Mouse (Mus musculus): ENCODE data around the gene S100a2. TPM values are rescaled to one million over a fixed set of nuclear protein-coding genes. Genes with fewer than 3 reads are reported as not detected.

Gene S100a2
- polyA plus RNA-seq, 2 experiments = not detected

DNA sequence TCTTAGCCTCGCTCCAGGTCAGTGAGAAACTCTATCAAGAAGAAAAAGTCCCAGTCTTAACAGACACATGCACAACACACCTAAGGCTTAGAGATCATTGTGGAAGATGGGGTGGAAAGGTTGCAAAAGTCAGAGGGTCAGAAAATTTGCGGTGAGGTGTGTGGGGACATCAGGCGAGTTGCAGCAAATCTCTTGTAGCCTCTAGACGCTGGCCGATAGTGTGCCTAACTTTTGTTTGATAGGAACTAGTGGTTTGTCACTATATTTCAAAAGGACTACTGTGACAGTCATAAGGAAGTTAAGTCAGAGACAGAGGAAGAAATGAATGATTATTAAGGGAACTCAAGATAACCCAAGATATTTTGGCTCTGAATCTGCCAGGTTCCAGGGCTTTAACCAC, 37.3 kb downstream of the S100a2 start:
- Histone ChIP-seq H3K9me3 (ENCODE audit: control insufficient read depth, low read length) (no peaks in the 10 kb centered on the region), H3K4me1 (replicated peaks; ENCODE audit: control insufficient read depth in 2 of 2, insufficient read depth in 2 of 2, low read length in 1 of 2) (no peaks in the 10 kb centered on the region), H3K27ac (no peak overlapping the region), H3K27me3 (ENCODE audit: control insufficient read depth, insufficient read depth, low read length) (no peaks in the 10 kb centered on the region), H3K4me3 (ENCODE audit: insufficient read depth in 1 of 2, low read depth in 2 of 2, low read length in 2 of 2) (no peak overlapping the region), H3K4me2 (ENCODE audit: low read depth) (no peak overlapping the region), H3K9ac (replicated peaks) (no peak overlapping the region), H3K36me3 (replicated peaks; ENCODE audit: control insufficient read depth, insufficient read depth, low read depth) (no peaks in the 10 kb centered on the region)
- WGBS (ENCODE audit: insufficient replicate concordance) = 51% methylated on average over 5 of the region's 5 CpGs
- ATAC-seq (ENCODE audit: insufficient read depth) (no peak), DNase-seq (ENCODE audit: low read depth in 3 of 3, low spot score in 3 of 3) (no peak)
- no peak for TF ChIP-seq EP300 (IDR thresholded peaks at IDR 0.05; ENCODE audit: low read depth)
- no peak for TF ChIP-seq CTCF (IDR thresholded peaks at IDR 0.05; ENCODE audit: low read depth)

DNA sequence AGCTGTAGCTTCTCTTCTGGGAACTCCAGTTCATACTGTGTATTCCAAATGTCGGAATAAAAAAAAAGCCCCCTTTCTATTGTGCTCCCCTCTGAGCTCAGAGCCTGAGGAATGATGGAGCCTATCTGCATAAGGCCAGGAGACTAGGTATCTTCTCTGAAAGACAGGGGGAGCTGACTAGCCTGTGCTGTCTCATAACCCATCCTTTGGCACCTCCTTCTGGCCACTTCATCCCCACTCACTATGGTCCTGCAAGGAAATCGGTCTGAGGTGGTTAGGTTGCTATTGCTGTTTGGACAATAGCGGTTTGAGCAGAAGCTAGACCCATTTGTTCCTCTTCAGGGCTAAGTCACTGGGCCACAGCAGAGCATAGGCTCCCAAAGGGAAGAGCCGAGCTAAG, 37.8 kb downstream of the S100a2 start:
- H3K27ac ChIP-seq = no peak overlapping the region
- no peak overlapping the region for H3K4me3 ChIP-seq (ENCODE audit: insufficient read depth in 1 of 2, low read depth in 2 of 2, low read length in 2 of 2)
- H3K27me3 ChIP-seq (ENCODE audit: control insufficient read depth, insufficient read depth, low read length) = no peaks in the 10 kb centered on the region
- ATAC-seq (ENCODE audit: insufficient read depth) (no peak), DNase-seq (ENCODE audit: low read depth in 3 of 3, low spot score in 3 of 3) (no peak)
- H3K36me3 ChIP-seq (replicated peaks; ENCODE audit: control insufficient read depth, insufficient read depth, low read depth) = no peaks in the 10 kb centered on the region
- no peak overlapping the region for H3K4me2 ChIP-seq (ENCODE audit: low read depth)
- 35% methylated on average over 4 of the region's 4 CpGs for WGBS (ENCODE audit: insufficient replicate concordance)
- no peaks in the 10 kb centered on the region for H3K4me1 ChIP-seq (replicated peaks; ENCODE audit: control insufficient read depth in 2 of 2, insufficient read depth in 2 of 2, low read length in 1 of 2)
- no peak for TF ChIP-seq EP300 (IDR thresholded peaks at IDR 0.05; ENCODE audit: low read depth)
- peak; percentile 55 for TF ChIP-seq CTCF (IDR thresholded peaks at IDR 0.05; ENCODE audit: low read depth)
- no peak overlapping the region for H3K9ac ChIP-seq (replicated peaks)
- H3K9me3 ChIP-seq (ENCODE audit: control insufficient read depth, low read length) = no peaks in the 10 kb centered on the region

DNA sequence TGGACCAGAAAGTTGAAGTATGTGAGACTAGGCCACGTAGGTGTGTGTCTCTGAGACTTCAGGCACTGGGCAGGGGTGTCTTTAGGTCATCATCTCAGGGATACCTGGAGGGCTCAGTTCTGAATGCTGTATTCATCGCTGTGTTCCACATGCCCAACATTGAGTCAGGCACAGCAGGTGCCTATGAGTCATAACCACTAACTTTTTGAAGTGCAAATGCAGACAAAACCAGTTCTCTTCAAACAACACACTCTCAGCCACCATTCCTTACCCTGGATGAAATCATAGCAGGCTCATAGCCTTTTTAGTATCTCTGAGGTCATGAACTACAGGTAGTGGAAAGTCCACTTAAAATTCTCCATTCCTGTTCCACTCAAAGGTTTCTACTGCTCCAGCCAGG, 39.3 kb downstream of the S100a2 start:
- Histone ChIP-seq H3K36me3 (replicated peaks; ENCODE audit: control insufficient read depth, insufficient read depth, low read depth) (no peaks in the 10 kb centered on the region), H3K4me1 (replicated peaks; ENCODE audit: control insufficient read depth in 2 of 2, insufficient read depth in 2 of 2, low read length in 1 of 2) (no peaks in the 10 kb centered on the region), H3K9ac (replicated peaks) (no peak overlapping the region), H3K9me3 (ENCODE audit: control insufficient read depth, low read length) (no peaks in the 10 kb centered on the region), H3K4me3 (ENCODE audit: insufficient read depth in 1 of 2, low read depth in 2 of 2, low read length in 2 of 2) (no peak overlapping the region), H3K4me2 (ENCODE audit: low read depth) (no peak overlapping the region), H3K27ac (no peak overlapping the region), H3K27me3 (ENCODE audit: control insufficient read depth, insufficient read depth, low read length) (no peaks in the 10 kb centered on the region)
- DNase-seq (ENCODE audit: low read depth in 3 of 3, low spot score in 3 of 3) (no peak), ATAC-seq (ENCODE audit: insufficient read depth) (no peak)
- TF ChIP-seq CTCF (IDR thresholded peaks at IDR 0.05; ENCODE audit: low read depth) (no peak), EP300 (IDR thresholded peaks at IDR 0.05; ENCODE audit: low read depth) (no peak)
- 49% methylated on average over 2 of the region's 2 CpGs for WGBS (ENCODE audit: insufficient replicate concordance)

DNA sequence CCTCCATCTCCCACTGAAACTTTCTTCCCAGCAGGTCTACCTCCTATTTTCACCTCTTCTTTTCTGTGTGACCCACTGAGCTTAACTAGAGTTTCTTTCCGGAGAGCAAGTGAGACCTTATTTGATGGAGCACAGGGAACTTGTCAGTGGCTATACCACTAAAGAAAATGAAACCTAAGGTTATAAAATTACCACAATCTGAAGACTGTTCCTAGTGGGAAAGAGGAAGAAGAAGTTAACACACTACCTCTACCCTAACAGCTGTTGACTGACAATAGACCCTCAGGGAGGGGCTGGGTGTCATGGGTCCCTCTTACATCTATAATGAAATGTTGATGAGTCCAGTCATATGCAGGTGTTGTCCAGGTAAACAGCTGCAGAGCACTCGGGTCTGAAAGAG, 41.9 kb downstream of the S100a2 start:
- TF ChIP-seq CTCF (IDR thresholded peaks at IDR 0.05; ENCODE audit: low read depth) (no peak), EP300 (IDR thresholded peaks at IDR 0.05; ENCODE audit: low read depth) (no peak)
- no peaks in the 10 kb centered on the region for H3K36me3 ChIP-seq (replicated peaks; ENCODE audit: control insufficient read depth, insufficient read depth, low read depth)
- H3K27me3 ChIP-seq (ENCODE audit: control insufficient read depth, insufficient read depth, low read length) = no peaks in the 10 kb centered on the region
- no peak overlapping the region for H3K4me3 ChIP-seq (ENCODE audit: insufficient read depth in 1 of 2, low read depth in 2 of 2, low read length in 2 of 2)
- no peak overlapping the region for H3K9ac ChIP-seq (replicated peaks)
- H3K4me1 ChIP-seq (replicated peaks; ENCODE audit: control insufficient read depth in 2 of 2, insufficient read depth in 2 of 2, low read length in 1 of 2) = no peaks in the 10 kb centered on the region
- ATAC-seq (ENCODE audit: insufficient read depth) (no peak), DNase-seq (ENCODE audit: low read depth in 3 of 3, low spot score in 3 of 3) (no peak)
- WGBS (ENCODE audit: insufficient replicate concordance) = 31% methylated on average over 2 of the region's 2 CpGs
- H3K27ac ChIP-seq = no peak overlapping the region
- H3K9me3 ChIP-seq (ENCODE audit: control insufficient read depth, low read length) = no peaks in the 10 kb centered on the region
- H3K4me2 ChIP-seq (ENCODE audit: low read depth) = no peak overlapping the region

DNA sequence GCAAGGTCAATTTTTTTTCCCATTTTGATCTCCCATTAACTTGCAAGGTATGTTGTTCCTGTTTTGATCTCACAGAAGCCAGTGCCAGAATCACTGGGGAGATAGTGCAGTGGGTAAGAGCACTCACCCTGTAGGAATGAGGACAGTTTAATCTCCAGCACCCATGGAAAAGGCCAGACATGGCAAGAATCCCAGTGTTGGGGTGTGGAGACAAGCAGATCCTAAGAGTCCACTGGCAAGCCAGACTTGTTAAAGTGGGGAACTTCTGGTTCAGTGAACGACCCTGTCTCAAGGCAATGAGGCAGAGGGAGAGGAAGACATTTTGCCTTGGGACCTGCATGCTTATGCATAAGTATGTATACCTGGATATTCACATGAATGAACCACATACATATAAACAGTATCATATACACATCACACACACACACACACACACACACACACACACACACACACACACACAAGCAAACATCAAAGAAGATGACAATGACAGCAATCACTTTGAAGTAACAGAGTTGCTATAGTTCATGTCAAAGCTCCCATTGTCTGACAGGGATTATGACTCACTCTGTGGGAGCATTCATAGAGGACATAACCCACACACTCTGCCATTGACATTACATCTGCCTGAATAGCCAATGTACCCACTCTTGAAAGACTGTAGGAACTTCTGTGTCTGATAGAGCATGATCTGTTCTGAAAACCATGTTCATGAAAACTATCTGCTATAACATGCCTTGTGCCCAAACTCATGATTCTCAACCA, 48.6 kb downstream of the S100a2 start:
- H3K36me3 ChIP-seq (replicated peaks; ENCODE audit: control insufficient read depth, insufficient read depth, low read depth) = no peaks in the 10 kb centered on the region
- no peak overlapping the region for H3K4me3 ChIP-seq (ENCODE audit: insufficient read depth in 1 of 2, low read depth in 2 of 2, low read length in 2 of 2)
- H3K9ac ChIP-seq (replicated peaks) = no peak overlapping the region
- no peak for DNase-seq (ENCODE audit: low read depth in 3 of 3, low spot score in 3 of 3)
- H3K4me1 ChIP-seq (replicated peaks; ENCODE audit: control insufficient read depth in 2 of 2, insufficient read depth in 2 of 2, low read length in 1 of 2) = no peaks in the 10 kb centered on the region
- H3K27ac ChIP-seq = no peak overlapping the region
- H3K9me3 ChIP-seq (ENCODE audit: control insufficient read depth, low read length) = no peaks in the 10 kb centered on the region
- H3K4me2 ChIP-seq (ENCODE audit: low read depth) = no peak overlapping the region
- ATAC-seq (ENCODE audit: insufficient read depth) = no peak
- TF ChIP-seq CTCF (IDR thresholded peaks at IDR 0.05; ENCODE audit: low read depth) (no peak), EP300 (IDR thresholded peaks at IDR 0.05; ENCODE audit: low read depth) (no peak)
- 38% methylated on average over 1 of the region's 1 CpGs for WGBS (ENCODE audit: insufficient replicate concordance)
- H3K27me3 ChIP-seq (ENCODE audit: control insufficient read depth, insufficient read depth, low read length) = no peaks in the 10 kb centered on the region
